Mouse (Mus musculus): ENCODE results near the gene Cnbd2. TPM values are rescaled to one million over a fixed set of nuclear protein-coding genes. Genes with fewer than 3 reads are reported as not detected.
A peak's percentile ranks its signal among the peaks of the same experiment; 100 is the strongest.

The Cnbd2 gene
- total RNA-seq (2014; rRNA removed) (3.2 and 3.3 TPM in 2 replicates), polyA plus RNA-seq (2015; fragmentation: Nextera tagmentation; extraction: Ambion mirVana) (8.9 and 10.0 TPM in 2 replicates)

DNA sequence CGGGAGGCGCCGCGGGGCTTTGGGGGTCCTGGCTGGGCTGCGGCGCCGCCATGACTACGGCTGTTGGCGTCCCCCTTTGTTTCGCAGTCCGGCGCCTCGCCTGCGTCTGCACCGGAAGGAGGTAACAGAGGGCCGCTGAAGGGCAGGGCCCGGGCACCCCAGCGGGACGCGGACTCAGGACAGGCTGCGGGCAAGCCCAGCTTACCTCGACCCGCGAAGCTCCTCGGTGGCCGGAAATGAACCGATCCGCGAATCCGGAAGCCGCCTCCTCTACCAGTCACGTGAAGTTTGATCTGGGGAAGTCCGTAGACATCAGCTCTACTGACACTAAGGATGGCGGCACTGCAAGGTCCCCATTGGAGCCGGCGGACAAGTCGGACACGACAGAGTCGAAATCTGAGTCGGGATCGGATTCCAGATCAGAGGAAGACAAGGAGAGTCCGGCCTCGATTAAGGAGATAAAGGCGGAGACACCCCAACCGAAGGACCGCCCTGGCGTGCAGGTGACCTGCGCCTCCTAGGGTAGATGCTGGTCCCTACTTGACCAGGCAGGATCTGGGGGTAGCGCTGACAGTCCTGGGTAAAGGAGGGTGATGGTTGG is at the start of gene Cnbd2, which contains the start of gene Scand1:
Gene Cnbd2, plus strand, starts transcription at position 3 of the 601 bp plus-strand sequence.
Gene Scand1, minus strand, starts transcription at position 408 of the 601 bp plus-strand sequence.
- Histone ChIP-seq H3K9me3 (ENCODE audit: low read length) (no peaks in the 10 kb centered on the region), H3K27ac (ENCODE audit: low read depth, low read length) (peak within 1 kb of the TSS; percentile 97), H3K36me3 (ENCODE audit: insufficient read depth, low read length) (no peaks in the 10 kb centered on the region), H3K9ac (replicated peaks; ENCODE audit: low read length, poor library complexity, severe bottlenecking) (peak within 1 kb of the TSS; percentile 93), H3K4me2 (ENCODE audit: low read depth, low read length, poor library complexity, severe bottlenecking) (peak within 1 kb of the TSS; percentile 77), H3K4me1 (ENCODE audit: insufficient read depth, low read length) (no peaks in the 10 kb centered on the region), H3K27me3 (ENCODE audit: insufficient read depth, low read length) (no peaks in the 10 kb centered on the region), H3K4me3 (ENCODE audit: low read depth, low read length) (peak within 1 kb of the TSS; percentile 89)
- TF ChIP-seq CTCF (IDR thresholded peaks at IDR 0.05), result peak; percentile 51
- 0% methylated on average over 48 of the region's 49 CpGs for WGBS
- ATAC-seq (ENCODE audit: low FRiP score) (peak; percentile 92), DNase-seq (ENCODE audit: low spot score) (peak; percentile 88)

- no peaks in the 10 kb centered on the region for H3K27me3 ChIP-seq (ENCODE audit: insufficient read depth, low read length)
- ATAC-seq (ENCODE audit: low FRiP score) (no peak), DNase-seq (ENCODE audit: low spot score) (no peak)
- no peak overlapping the region for H3K27ac ChIP-seq (ENCODE audit: low read depth, low read length)
- 83% methylated on average over 4 of the region's 4 CpGs for WGBS
- H3K4me3 ChIP-seq (ENCODE audit: low read depth, low read length), result no peak overlapping the region
- H3K9me3 ChIP-seq (ENCODE audit: low read length), result no peaks in the 10 kb centered on the region
- no peak overlapping the region for H3K4me2 ChIP-seq (ENCODE audit: low read depth, low read length, poor library complexity, severe bottlenecking)
- no peaks in the 10 kb centered on the region for H3K4me1 ChIP-seq (ENCODE audit: insufficient read depth, low read length)
- peaks cover 8% of the 10 kb centered on the region for H3K36me3 ChIP-seq (ENCODE audit: insufficient read depth, low read length)
- TF ChIP-seq CTCF (IDR thresholded peaks at IDR 0.05), result no peak
- H3K9ac ChIP-seq (replicated peaks; ENCODE audit: low read length, poor library complexity, severe bottlenecking), result no peak overlapping the region
These were observed 48.8 kb upstream of the Cnbd2 start for GRCm38 (mm10) chr2:156263204-156263893.

- Histone ChIP-seq H3K36me3 (ENCODE audit: insufficient read depth, low read length) (peaks cover 11% of the 10 kb centered on the region), H3K4me3 (ENCODE audit: low read depth, low read length) (no peak overlapping the region), H3K9me3 (ENCODE audit: low read length) (no peaks in the 10 kb centered on the region), H3K27ac (ENCODE audit: low read depth, low read length) (no peak overlapping the region), H3K4me2 (ENCODE audit: low read depth, low read length, poor library complexity, severe bottlenecking) (no peak overlapping the region), H3K9ac (replicated peaks; ENCODE audit: low read length, poor library complexity, severe bottlenecking) (no peak overlapping the region), H3K4me1 (ENCODE audit: insufficient read depth, low read length) (no peaks in the 10 kb centered on the region), H3K27me3 (ENCODE audit: insufficient read depth, low read length) (no peaks in the 10 kb centered on the region)
- WGBS, result 98% methylated on average over 9 of the region's 9 CpGs
- DNase-seq (ENCODE audit: low spot score), result no peak
- no peak for TF ChIP-seq CTCF (IDR thresholded peaks at IDR 0.05)
- ATAC-seq (ENCODE audit: low FRiP score), result no peak
These were observed 44.5 kb upstream of the Cnbd2 start for GRCm38 (mm10) chr2:156267636-156268035.

- Histone ChIP-seq H3K27me3 (ENCODE audit: insufficient read depth, low read length) (no peaks in the 10 kb centered on the region), H3K4me2 (ENCODE audit: low read depth, low read length, poor library complexity, severe bottlenecking) (no peak overlapping the region), H3K36me3 (ENCODE audit: insufficient read depth, low read length) (peaks cover 16% of the 10 kb centered on the region), H3K27ac (ENCODE audit: low read depth, low read length) (no peak overlapping the region), H3K9me3 (ENCODE audit: low read length) (no peaks in the 10 kb centered on the region), H3K9ac (replicated peaks; ENCODE audit: low read length, poor library complexity, severe bottlenecking) (no peak overlapping the region), H3K4me1 (ENCODE audit: insufficient read depth, low read length) (no peaks in the 10 kb centered on the region), H3K4me3 (ENCODE audit: low read depth, low read length) (no peak overlapping the region)
- DNase-seq (ENCODE audit: low spot score), result no peak
- ATAC-seq (ENCODE audit: low FRiP score), result no peak
- 95% methylated on average over 6 of the region's 6 CpGs for WGBS
- TF ChIP-seq CTCF (IDR thresholded peaks at IDR 0.05), result no peak
These were observed 39.5 kb upstream of the Cnbd2 start for GRCm38 (mm10) chr2:156272553-156272952.

DNA sequence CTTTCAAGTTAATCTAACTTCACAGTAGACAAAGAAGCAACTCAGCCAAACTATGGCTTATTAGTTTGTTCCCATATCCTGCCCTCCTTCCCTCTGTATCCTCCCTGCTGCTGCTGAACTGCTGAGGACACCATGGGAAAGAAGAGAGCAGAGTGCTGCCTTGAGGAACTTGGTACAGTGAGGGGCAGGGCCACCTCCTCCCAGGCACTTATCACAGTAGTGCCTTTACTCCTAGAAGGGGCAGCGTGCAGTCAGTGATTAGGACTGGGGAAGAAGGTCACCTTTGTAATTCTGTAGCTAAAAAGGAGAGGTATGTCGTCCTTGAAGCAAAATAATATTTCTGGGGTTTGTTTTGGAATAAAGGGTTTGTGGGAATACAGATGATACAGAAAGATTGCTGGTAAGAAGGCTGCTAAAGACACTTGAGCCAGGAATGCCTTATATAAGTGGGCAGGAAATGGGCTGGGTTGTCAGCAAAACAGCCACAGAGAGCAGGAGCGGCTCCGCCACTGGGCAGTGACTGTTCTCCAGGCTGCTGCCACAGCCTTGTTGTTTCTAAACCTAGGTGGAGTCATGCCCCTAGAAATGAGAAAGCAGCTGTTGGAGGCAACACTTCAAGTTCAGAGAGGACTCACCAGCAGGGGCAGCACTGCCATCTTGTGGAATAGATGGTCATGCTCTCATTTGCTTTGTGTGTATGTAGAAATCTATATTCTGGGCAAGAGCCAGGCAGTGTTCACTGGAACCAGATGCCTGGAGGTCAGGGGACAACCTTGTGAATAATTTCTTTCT is 33.7 kb upstream of the Cnbd2 start:
- ATAC-seq (ENCODE audit: low FRiP score) (no peak), DNase-seq (ENCODE audit: low spot score) (peak; percentile 92)
- peak; percentile 96 for TF ChIP-seq CTCF (IDR thresholded peaks at IDR 0.05)
- H3K9me3 ChIP-seq (ENCODE audit: low read length), result no peaks in the 10 kb centered on the region
- no peaks in the 10 kb centered on the region for H3K4me1 ChIP-seq (ENCODE audit: insufficient read depth, low read length)
- 61% methylated on average over 4 of the region's 4 CpGs for WGBS
- no peaks in the 10 kb centered on the region for H3K27me3 ChIP-seq (ENCODE audit: insufficient read depth, low read length)
- no peak overlapping the region; the same call in 1 of the 2 replicates for H3K27ac ChIP-seq (ENCODE audit: low read depth, low read length)
- H3K4me3 ChIP-seq (ENCODE audit: low read depth, low read length), result no peak overlapping the region
- peaks cover 9% of the 10 kb centered on the region for H3K36me3 ChIP-seq (ENCODE audit: insufficient read depth, low read length)
- H3K4me2 ChIP-seq (ENCODE audit: low read depth, low read length, poor library complexity, severe bottlenecking), result no peak overlapping the region
- no peak overlapping the region for H3K9ac ChIP-seq (replicated peaks; ENCODE audit: low read length, poor library complexity, severe bottlenecking)
